17 mouse cellular contexts compared by ENCODE assay signal in the genomic region with DNA sequence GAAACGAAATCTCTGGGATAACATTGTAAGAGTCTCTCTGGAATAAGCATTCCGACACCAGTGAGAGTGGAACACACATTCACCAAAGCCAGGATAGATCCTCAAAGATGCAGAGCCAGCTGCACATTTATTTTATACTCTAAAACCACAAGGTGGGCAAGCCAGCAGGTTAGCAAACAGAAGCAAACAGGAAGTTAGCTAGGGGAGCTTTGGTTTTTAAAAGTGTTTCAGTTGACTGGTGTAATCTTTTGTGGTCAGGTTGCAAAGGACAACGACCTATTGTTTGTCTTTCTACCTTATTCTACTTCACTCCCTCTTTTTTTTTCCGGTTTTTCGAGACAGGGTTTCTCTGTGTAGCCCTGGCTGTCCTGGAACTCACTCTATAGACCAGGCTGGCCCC.
"Had no signal": no experiment of that assay in that cellular context is flagged by ENCODE, and none has a peak within 500 bp of the region (broad histone marks: within the 10 kb centered on the region; RNA-seq: fewer than 3 reads in every experiment).

No protein-coding gene starts in this region.

- H3K9me3 ChIP-seq: kidney, embryonic 15.5 days; limb, embryonic 12.5 days; limb, embryonic 15.5 days had no signal

- H3K9ac ChIP-seq: kidney, embryonic 15.5 days; limb, embryonic 12.5 days; limb, embryonic 15.5 days; liver, embryonic 14.5 days; liver, postnatal 0 days; lung, embryonic 14.5 days had no signal

- H3K4me1 ChIP-seq: limb, embryonic 15.5 days had no signal

- H3K4me3 ChIP-seq: kidney, embryonic 15.5 days; limb, embryonic 12.5 days; limb, embryonic 15.5 days had no signal

- DNase-seq: kidney, adult 11 months; kidney, adult 8-10 months; kidney, postnatal 10 days; kidney, postnatal 36 days; left cerebral cortex, postnatal 4 days; liver, postnatal 0 days; lung, embryonic 14.5 days; lung, postnatal 10 days; lung, postnatal 36 days; midbrain, embryonic 14.5 days had no signal

- H3K27me3 ChIP-seq: limb, embryonic 15.5 days had no signal

- ATAC-seq: liver, postnatal 0 days had no signal

- H3K4me2 ChIP-seq: kidney, embryonic 15.5 days; limb, embryonic 12.5 days; limb, embryonic 15.5 days; liver, embryonic 11.5 days; lung, embryonic 14.5 days; midbrain, embryonic 11.5 days had no signal

- H3K27ac ChIP-seq: kidney, embryonic 15.5 days; limb, embryonic 12.5 days; limb, embryonic 15.5 days; liver, embryonic 14.5 days; stomach, postnatal 0 days had no signal
